Mouse (Mus musculus) limb, embryonic 10.5 days (tissue): ENCODE measurements around the gene Rxra. TPM values are rescaled to one million over a fixed set of nuclear protein-coding genes. Genes with fewer than 3 reads are reported as not detected.

Experiments
- DNase-seq: peaks from one replicate; pipeline ENCODE4 v3.0.0-alpha.2; 2017; ENCODE audit warnings: low spot score
- H3K27ac ChIP-seq: fragments of 300-500 bp; sonication (generic); 2 replicates; pipeline ENCODE4 v1.5.1; 2016; ENCODE audit warnings: mild to moderate bottlenecking
- H3K27me3 ChIP-seq: fragments of 300-500 bp; sonication (generic); 2 replicates; pipeline ENCODE4 v1.6.1; 2016; ENCODE audit warnings: low read depth, mild to moderate bottlenecking; ENCODE audit not compliant: poor library complexity, severe bottlenecking
- H3K36me3 ChIP-seq: fragments of 300-500 bp; sonication (generic); 2 replicates; pipeline ENCODE4 v1.6.1; 2016; ENCODE audit warnings: mild to moderate bottlenecking, moderate library complexity
- H3K4me1 ChIP-seq: fragments of 300-500 bp; sonication (generic); 2 replicates; pipeline ENCODE4 v1.6.1; 2016
- H3K4me3 ChIP-seq: fragments of 300-500 bp; sonication (generic); 2 replicates; pipeline ENCODE4 v1.5.1; 2016; ENCODE audit warnings: mild to moderate bottlenecking, moderate library complexity
- H3K9me3 ChIP-seq: fragments of 300-500 bp; sonication (generic); replicated peaks from 2 replicates; pipeline ENCODE4 v1.6.1; 2016; ENCODE audit warnings: mild to moderate bottlenecking
- WGBS: fragments of 180-500 bp; shearing (Covaris S2); methylation state at CpG from one replicate; pipeline ENCODE4 v1.1.7; 2016; 5-methylcytosine and 5-hydroxymethylcytosine counted together
- polyA plus RNA-seq: library from polyadenylated mRNA; unstranded; fragments of >200 nt; fragmentation: Nextera tagmentation; extraction: Ambion mirVana; gene quantifications from 2 replicates; pipeline ENCODE4 v1.2.1, GENCODE M21; 2016

The Rxra gene
- polyA plus RNA-seq, 1 experiment from 2014 or later, result 10.9 TPM

DNA sequence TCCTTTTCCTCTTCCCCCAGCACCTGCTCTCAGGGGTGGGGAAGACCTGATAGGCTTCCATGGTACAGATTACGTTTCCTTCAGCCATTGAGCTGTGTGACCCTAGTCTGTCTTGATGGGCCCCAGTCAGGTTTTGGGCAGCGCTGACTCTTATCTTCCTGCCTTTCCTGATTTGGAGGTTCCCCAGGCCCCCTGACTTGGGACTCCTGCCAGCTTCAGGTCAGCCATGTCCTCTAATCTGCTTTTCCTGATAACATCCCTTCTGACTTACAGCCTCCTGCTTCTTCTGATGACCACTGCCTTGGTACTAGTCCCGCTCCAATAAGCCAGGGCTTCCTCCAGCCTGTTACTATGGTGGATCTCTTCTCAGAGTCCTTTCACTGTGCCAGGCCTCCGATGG is 75.6 kb downstream of the Rxra start:
- Histone ChIP-seq H3K9me3 (no peaks in the 10 kb centered on the region), H3K27ac (no peak overlapping the region), H3K4me1 (peaks cover 26% of the 10 kb centered on the region), H3K4me3 (no peak overlapping the region), H3K36me3 (peaks cover 99% of the 10 kb centered on the region), H3K27me3 (no peaks in the 10 kb centered on the region)
- DNase-seq, result no peak
- WGBS, result 94% methylated on average over 4 of the region's 4 CpGs

DNA sequence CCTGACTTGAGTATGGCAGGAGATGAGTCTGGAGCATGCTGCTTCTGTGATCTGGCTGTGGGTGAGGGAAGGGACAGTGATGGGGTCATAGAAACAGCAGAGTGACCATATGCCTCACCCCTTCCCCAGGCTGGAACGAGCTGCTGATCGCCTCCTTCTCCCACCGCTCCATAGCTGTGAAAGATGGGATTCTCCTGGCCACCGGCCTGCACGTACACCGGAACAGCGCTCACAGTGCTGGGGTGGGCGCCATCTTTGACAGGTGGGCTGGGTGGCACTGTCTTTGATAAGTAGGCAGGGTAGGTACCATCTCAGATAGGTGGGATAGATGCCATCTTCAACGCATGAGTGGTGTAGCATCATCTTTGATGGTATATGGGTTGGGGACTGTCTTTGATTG is 77.9 kb downstream of the Rxra start:
- H3K9me3 ChIP-seq, result no peaks in the 10 kb centered on the region
- H3K27ac ChIP-seq, result no peak overlapping the region
- peaks cover 43% of the 10 kb centered on the region for H3K4me1 ChIP-seq
- H3K4me3 ChIP-seq, result no peak overlapping the region
- no peaks in the 10 kb centered on the region for H3K27me3 ChIP-seq
- WGBS, result 96% methylated on average over 9 of the region's 9 CpGs
- peaks cover 89% of the 10 kb centered on the region for H3K36me3 ChIP-seq
- no peak for DNase-seq

- H3K4me1 ChIP-seq, result peaks cover 34% of the 10 kb centered on the region
- H3K36me3 ChIP-seq, result peaks cover 89% of the 10 kb centered on the region
- peak overlapping the region; percentile 79 for H3K27ac ChIP-seq
These were observed 79.9 kb downstream of the Rxra start for GRCm38 (mm10) chr2:27755986-27756641.

DNA sequence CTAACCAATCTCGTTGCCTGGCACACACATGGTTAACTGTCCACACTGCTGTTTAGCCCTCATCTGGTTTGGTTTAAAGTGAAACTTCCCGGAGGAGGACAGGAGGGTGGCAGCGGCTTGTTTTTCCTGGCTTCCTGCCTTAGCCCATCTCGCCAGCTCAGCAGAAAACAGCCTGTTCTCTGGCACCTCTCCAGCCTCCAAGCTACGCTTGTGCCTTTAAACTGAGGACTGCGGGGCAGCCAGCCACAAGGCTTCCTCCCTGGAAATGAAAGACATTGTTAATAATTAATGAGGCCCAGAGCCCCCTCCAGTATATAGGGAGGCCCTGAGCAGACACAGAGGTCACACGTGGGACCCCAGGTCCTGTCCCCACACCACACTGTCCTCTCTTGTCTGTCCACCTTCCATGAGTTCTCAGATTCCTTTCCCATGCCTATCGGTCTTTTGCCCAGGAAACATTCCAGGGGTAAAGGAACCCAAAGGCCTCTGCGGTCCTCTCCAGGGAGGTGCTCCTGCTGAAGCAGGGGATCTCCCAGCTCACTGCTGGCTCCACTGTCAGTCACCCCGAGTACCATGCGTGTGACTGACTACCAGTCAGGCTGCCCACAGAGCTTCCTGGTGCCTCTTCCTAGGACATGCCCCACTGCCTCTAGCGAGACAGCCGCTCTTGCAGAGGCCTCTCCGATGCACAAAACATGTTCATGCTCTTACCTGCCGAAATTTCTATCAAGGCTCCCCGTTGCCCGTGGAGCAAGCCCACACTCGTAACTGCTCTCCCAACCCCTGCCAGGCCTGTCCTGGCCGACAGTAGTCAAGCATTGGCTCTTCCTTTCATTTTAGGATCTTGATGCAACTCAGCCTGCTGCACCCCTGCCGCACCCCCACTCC is 82.4 kb downstream of the Rxra start:
- Histone ChIP-seq H3K9me3 (no peaks in the 10 kb centered on the region), H3K27ac (peak overlapping the region; percentile 79), H3K4me1 (peaks cover 42% of the 10 kb centered on the region), H3K27me3 (no peaks in the 10 kb centered on the region), H3K4me3 (0 out of 2 replicates have a peak overlapping the region, but pooled peaks have one; percentile 4), H3K36me3 (peaks cover 72% of the 10 kb centered on the region)
- WGBS, result 58% methylated on average over 20 of the region's 20 CpGs
- peak; percentile 59 for DNase-seq

More at GRCm38 (mm10) chr2:27755986-27756641, 79.9 kb downstream of the Rxra start:
- no peak for DNase-seq
- no peak overlapping the region for H3K4me3 ChIP-seq
- WGBS, result 93% methylated on average over 13 of the region's 13 CpGs
- no peaks in the 10 kb centered on the region for H3K27me3 ChIP-seq
- H3K9me3 ChIP-seq, result no peaks in the 10 kb centered on the region

DNA sequence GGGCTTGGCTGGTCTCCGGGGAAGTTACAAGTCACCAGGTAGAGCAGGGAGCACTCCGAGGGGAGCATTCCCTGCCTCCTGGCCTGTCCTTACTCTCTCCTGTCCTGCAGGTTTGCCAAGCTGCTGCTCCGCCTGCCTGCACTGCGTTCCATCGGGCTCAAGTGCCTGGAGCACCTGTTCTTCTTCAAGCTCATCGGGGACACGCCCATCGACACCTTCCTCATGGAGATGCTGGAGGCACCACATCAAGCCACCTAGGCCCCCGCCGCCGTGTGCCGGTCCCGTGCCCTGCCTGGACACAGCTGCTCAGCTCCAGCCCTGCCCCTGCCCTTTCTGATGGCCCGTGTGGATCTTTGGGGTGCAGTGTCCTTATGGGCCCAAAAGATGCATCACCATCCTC is 83.2 kb downstream of the Rxra start:
- Histone ChIP-seq H3K9me3 (no peaks in the 10 kb centered on the region), H3K27me3 (no peaks in the 10 kb centered on the region), H3K36me3 (peaks cover 64% of the 10 kb centered on the region), H3K27ac (peak overlapping the region; percentile 79), H3K4me3 (no peak overlapping the region), H3K4me1 (peaks cover 49% of the 10 kb centered on the region)
- 94% methylated on average over 14 of the region's 14 CpGs for WGBS
- no peak for DNase-seq

DNA sequence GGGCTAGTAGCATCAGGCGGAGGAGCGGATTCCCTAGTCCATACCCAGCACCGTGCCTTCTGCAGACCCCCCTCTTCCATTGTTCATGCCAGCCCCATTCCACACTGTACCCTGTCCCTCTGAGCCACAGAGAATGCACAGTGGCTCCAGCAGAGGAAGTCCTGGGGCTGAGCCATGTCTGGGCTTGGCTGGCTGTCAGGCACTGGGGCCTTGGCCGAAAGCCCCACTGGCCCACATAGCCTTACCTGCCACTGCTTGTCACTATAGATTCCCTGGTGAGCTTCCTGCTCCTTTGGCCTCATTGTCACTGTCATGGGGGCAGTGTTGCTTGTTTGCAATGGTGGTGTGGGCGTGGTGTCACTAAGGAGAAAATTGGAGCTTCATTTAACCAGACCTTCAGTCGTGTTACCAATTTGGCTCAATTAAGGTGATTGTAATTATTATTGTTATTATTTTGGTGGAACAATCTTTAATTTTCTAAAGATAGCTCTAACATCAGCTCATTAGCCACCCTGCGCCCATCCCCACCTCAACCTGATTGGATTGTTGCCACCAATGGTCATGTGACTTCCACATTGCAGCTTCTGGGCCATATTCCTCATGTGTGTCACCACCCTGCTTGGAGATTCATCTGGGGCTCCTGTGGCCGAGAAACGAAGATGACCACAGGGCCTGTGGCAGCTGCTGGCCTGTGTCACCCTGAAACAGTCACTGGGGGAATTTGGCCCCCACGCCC is 85.2 kb downstream of the Rxra start:
- H3K4me1 ChIP-seq, result peaks cover 55% of the 10 kb centered on the region
- WGBS, result 95% methylated on average over 10 of the region's 10 CpGs
- peaks cover 44% of the 10 kb centered on the region for H3K36me3 ChIP-seq
- H3K9me3 ChIP-seq, result no peaks in the 10 kb centered on the region
- no peaks in the 10 kb centered on the region for H3K27me3 ChIP-seq
- DNase-seq, result no peak
- H3K4me3 ChIP-seq, result no peak overlapping the region
- no peak overlapping the region for H3K27ac ChIP-seq

GRCm38 (mm10) chr2:27761996-27762340 is 85.7 kb downstream of the Rxra start:
- Histone ChIP-seq H3K27me3 (no peaks in the 10 kb centered on the region), H3K4me1 (peaks cover 51% of the 10 kb centered on the region), H3K36me3 (peaks cover 39% of the 10 kb centered on the region), H3K27ac (no peak overlapping the region), H3K9me3 (no peaks in the 10 kb centered on the region), H3K4me3 (no peak overlapping the region)
- no peak for DNase-seq
- WGBS, result 89% methylated on average over 9 of the region's 9 CpGs

DNA sequence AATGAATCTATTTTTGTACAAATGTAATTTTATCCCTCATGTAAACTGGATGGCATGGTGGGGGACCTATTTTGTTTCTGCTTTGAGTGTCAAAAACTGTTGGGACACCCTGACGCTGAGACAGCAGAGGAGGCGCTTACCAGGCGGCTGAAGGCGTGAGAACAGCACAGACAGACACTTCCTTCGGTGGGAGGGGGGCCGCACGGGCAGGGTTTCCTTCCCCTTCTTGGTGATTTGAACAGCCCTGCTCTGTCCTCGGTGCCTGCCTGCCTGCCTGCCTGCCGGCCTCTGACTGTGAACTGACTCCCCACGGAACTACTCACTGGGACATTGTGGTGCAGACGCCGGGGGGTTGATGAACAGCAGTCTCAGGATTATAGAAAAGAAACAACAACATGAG is 86.3 kb downstream of the Rxra start:
- no peak for DNase-seq
- Histone ChIP-seq H3K9me3 (no peaks in the 10 kb centered on the region), H3K27me3 (no peaks in the 10 kb centered on the region), H3K36me3 (peaks cover 33% of the 10 kb centered on the region), H3K4me1 (peaks cover 47% of the 10 kb centered on the region), H3K4me3 (no peak overlapping the region), H3K27ac (peak overlapping the region; percentile 67; the same call in 1 of the 2 replicates)
- WGBS, result 59% methylated on average over 12 of the region's 12 CpGs

GRCm38 (mm10) chr2:27762920-27763780 is 86.9 kb downstream of the Rxra start:
- 74% methylated on average over 14 of the region's 14 CpGs for WGBS
- Histone ChIP-seq H3K4me3 (no peak overlapping the region), H3K9me3 (no peaks in the 10 kb centered on the region), H3K36me3 (peaks cover 29% of the 10 kb centered on the region), H3K27me3 (no peaks in the 10 kb centered on the region), H3K4me1 (peaks cover 40% of the 10 kb centered on the region), H3K27ac (peak overlapping the region; percentile 67; the same call in 1 of the 2 replicates)
- DNase-seq, result no peak

- 21% methylated on average over 6 of the region's 6 CpGs for WGBS
- Histone ChIP-seq H3K4me3 (no peak overlapping the region), H3K9me3 (no peaks in the 10 kb centered on the region), H3K36me3 (peaks cover 26% of the 10 kb centered on the region), H3K27me3 (no peaks in the 10 kb centered on the region), H3K27ac (peak overlapping the region; percentile 67), H3K4me1 (peaks cover 33% of the 10 kb centered on the region)
- peak; percentile 68 for DNase-seq
These were observed 88.2 kb downstream of the Rxra start for GRCm38 (mm10) chr2:27764256-27764936.

GRCm38 (mm10) chr2:27764937-27765319 is 88.7 kb downstream of the Rxra start:
- DNase-seq, result peak; percentile 92
- Histone ChIP-seq H3K4me1 (peaks cover 35% of the 10 kb centered on the region), H3K27me3 (no peaks in the 10 kb centered on the region), H3K27ac (peak overlapping the region; percentile 67), H3K4me3 (no peak overlapping the region), H3K9me3 (no peaks in the 10 kb centered on the region), H3K36me3 (peaks cover 20% of the 10 kb centered on the region)
- WGBS, result 27% methylated on average over 3 of the region's 3 CpGs

GRCm38 (mm10) chr2:27767773-27768172 is 91.5 kb downstream of the Rxra start:
- H3K4me3 ChIP-seq, result no peak overlapping the region
- WGBS, result 68% methylated on average over 7 of the region's 7 CpGs
- no peak overlapping the region for H3K27ac ChIP-seq

More at GRCm38 (mm10) chr2:27767773-27768172, 91.5 kb downstream of the Rxra start:
- Histone ChIP-seq H3K27me3 (no peaks in the 10 kb centered on the region), H3K4me1 (peaks cover 57% of the 10 kb centered on the region), H3K36me3 (no peaks in the 10 kb centered on the region), H3K9me3 (no peaks in the 10 kb centered on the region)
- no peak for DNase-seq
